Mouse (Mus musculus) left cerebral cortex, postnatal 25 days (tissue): ENCODE data around the gene Cuedc2. TPM values are rescaled to one million over a fixed set of nuclear protein-coding genes. Genes with fewer than 3 reads are reported as not detected.
A peak's percentile ranks its signal among the peaks of the same experiment; 100 is the strongest.

ENCODE experiments used
- DNase-seq, 2 experiments: peaks; one replicate each; pipeline ENCODE4 v3.0.0; 2022; ENCODE audit warnings: low spot score in 2 of 2, mixed read lengths in 1 of 2
- intact Hi-C: fragments of 180-260 bp; cut with DNase I; formaldehyde crosslinking; loops from one replicate; pipeline ENCODE4 v1.15.1; 2025
- total RNA-seq, 2 experiments: library from RNA; stranded (reverse); gene quantifications; 2 replicates each; pipeline ENCODE4 v1.2.3; 2021

The Cuedc2 gene
- 100 to 1,000 TPM; 174 to 185 TPM for total RNA-seq

- intact Hi-C loops: loop anchor here (2.0 to 5.0 kb wide), 3 partner anchors 18 to 104 kb away; no protein-coding TSS in a partner anchor
- peak; percentile 97 to 99 for DNase-seq
These were observed at the start of gene Cuedc2 for GRCm38 (mm10) chr19:46338331-46338936. Gene Cuedc2 (minus strand): TSS chr19:46338702.

- no peak for DNase-seq
- intact Hi-C loops: no loop called here
These were observed 43.8 kb upstream of the Cuedc2 start for GRCm38 (mm10) chr19:46382275-46382674.

GRCm38 (mm10) chr19:46375891-46376290 lies 37.4 kb upstream of the Cuedc2 start:
- DNase-seq: no peak
- intact Hi-C loops: no loop called here

GRCm38 (mm10) chr19:46375489-46375888 lies 37.0 kb upstream of the Cuedc2 start:
- peak in 1 of 2 experiments; percentile 66 for DNase-seq
- intact Hi-C loops: no loop called here

- intact Hi-C loops: no loop called here
- DNase-seq: no peak
These were observed 36.1 kb upstream of the Cuedc2 start for GRCm38 (mm10) chr19:46374477-46375088.

GRCm38 (mm10) chr19:46369204-46369603 lies 30.7 kb upstream of the Cuedc2 start:
- intact Hi-C loops: loop anchor here (2.0 to 5.0 kb wide), 2 partner anchors 30 to 52 kb away; partner anchors contain the start of gene Cuedc2
- DNase-seq: peak; percentile 57 to 76

- DNase-seq: peak; percentile 58 to 89
- intact Hi-C loops: loop anchor here (2.0 to 5.0 kb wide), 2 partner anchors 29 to 51 kb away; partner anchors contain the start of gene Cuedc2
These were observed 29.5 kb upstream of the Cuedc2 start for GRCm38 (mm10) chr19:46367798-46368590.

GRCm38 (mm10) chr19:46363294-46364009 lies 24.9 kb upstream of the Cuedc2 start:
- no peak for DNase-seq
- intact Hi-C loops: no loop called here

- no peak for DNase-seq
- intact Hi-C loops: no loop called here
These were observed 23.6 kb upstream of the Cuedc2 start for GRCm38 (mm10) chr19:46362104-46362503.

- intact Hi-C loops: no loop called here
- DNase-seq: no peak
These were observed 19.9 kb upstream of the Cuedc2 start for GRCm38 (mm10) chr19:46358381-46358780.

- no peak for DNase-seq
- intact Hi-C loops: loop anchor here (2.0 kb wide), 1 partner anchor 19 kb away; the partner anchor contains the start of gene Cuedc2
These were observed 19.1 kb upstream of the Cuedc2 start for GRCm38 (mm10) chr19:46357344-46358280.

GRCm38 (mm10) chr19:46356701-46357138 lies 18.2 kb upstream of the Cuedc2 start:
- intact Hi-C loops: loop anchor here (2.0 kb wide), 1 partner anchor 18 kb away; the partner anchor contains the start of gene Cuedc2
- DNase-seq: peak; percentile 89 to 95

- DNase-seq: no peak
- intact Hi-C loops: no loop called here
These were observed 11.8 kb upstream of the Cuedc2 start, which contains the start of gene 2310034G01Rik for GRCm38 (mm10) chr19:46350168-46350932. Gene 2310034G01Rik (minus strand): TSS chr19:46350302.

GRCm38 (mm10) chr19:46349550-46349949 lies 11.0 kb upstream of the Cuedc2 start:
- intact Hi-C loops: no loop called here
- no peak for DNase-seq

GRCm38 (mm10) chr19:46348761-46349458 lies 10.4 kb upstream of the Cuedc2 start:
- intact Hi-C loops: no loop called here
- DNase-seq: peak; percentile 93 to 97

- DNase-seq: no peak
- intact Hi-C loops: no loop called here
These were observed 9.6 kb upstream of the Cuedc2 start for GRCm38 (mm10) chr19:46347936-46348668.
